Mouse (Mus musculus) heart, postnatal 10 days (tissue): Measurements from ENCODE around the gene Mab21l1. TPM values are rescaled to one million over a fixed set of nuclear protein-coding genes. Genes with fewer than 3 reads are reported as not detected.

ENCODE experiments used
- DNase-seq, 2 experiments: peaks; one replicate each; pipeline ENCODE4 v3.0.0; 2021
- intact Hi-C: fragments of 180-260 bp; cut with DNase I; formaldehyde crosslinking; loops from one replicate; pipeline ENCODE4 v1.15.1; 2025
- total RNA-seq, 2 experiments: library from RNA; stranded (reverse); gene quantifications; 2 replicates each; pipeline ENCODE4 v1.2.3; 2021

Gene Mab21l1
- total RNA-seq = under 1 TPM; 0.10 TPM

- intact Hi-C loops = no loop called here
- peak; percentile 14 to 38 for DNase-seq
These were observed at the start of gene Mab21l1 for GRCm38 (mm10) chr3:55782056-55782687. Gene Mab21l1 (plus strand): TSS chr3:55782510.

- no peak for DNase-seq
- intact Hi-C loops = no loop called here
These were observed 48.6 kb upstream of the Mab21l1 start for GRCm38 (mm10) chr3:55733665-55734064.

GRCm38 (mm10) chr3:55741428-55741827 lies 40.9 kb upstream of the Mab21l1 start:
- DNase-seq = no peak
- intact Hi-C loops = no loop called here

GRCm38 (mm10) chr3:55742218-55742617 lies 40.1 kb upstream of the Mab21l1 start:
- no peak for DNase-seq
- intact Hi-C loops = no loop called here

- intact Hi-C loops = no loop called here
- peak; percentile 6 to 12 for DNase-seq
These were observed 39.7 kb upstream of the Mab21l1 start for GRCm38 (mm10) chr3:55742654-55743053.

GRCm38 (mm10) chr3:55743885-55744284 lies 38.4 kb upstream of the Mab21l1 start:
- intact Hi-C loops = no loop called here
- no peak for DNase-seq

GRCm38 (mm10) chr3:55750445-55751065 lies 31.8 kb upstream of the Mab21l1 start:
- DNase-seq = no peak
- intact Hi-C loops = no loop called here

GRCm38 (mm10) chr3:55751363-55751762 lies 30.9 kb upstream of the Mab21l1 start:
- intact Hi-C loops = no loop called here
- DNase-seq = no peak

- no peak for DNase-seq
- intact Hi-C loops = no loop called here
These were observed 29.8 kb upstream of the Mab21l1 start for GRCm38 (mm10) chr3:55752558-55752957.

- intact Hi-C loops = no loop called here
- no peak for DNase-seq
These were observed 28.4 kb upstream of the Mab21l1 start for GRCm38 (mm10) chr3:55753872-55754271.

- no peak for DNase-seq
- intact Hi-C loops = no loop called here
These were observed 27.2 kb upstream of the Mab21l1 start for GRCm38 (mm10) chr3:55754981-55755608.

- intact Hi-C loops = no loop called here
- DNase-seq = no peak
These were observed 26.3 kb upstream of the Mab21l1 start for GRCm38 (mm10) chr3:55755805-55756601.

- DNase-seq = no peak
- intact Hi-C loops = no loop called here
These were observed 25.6 kb upstream of the Mab21l1 start for GRCm38 (mm10) chr3:55756602-55757190.

GRCm38 (mm10) chr3:55758297-55758696 lies 24.0 kb upstream of the Mab21l1 start:
- DNase-seq = peak; percentile 8 to 11

GRCm38 (mm10) chr3:55763591-55763990 lies 18.7 kb upstream of the Mab21l1 start:
- DNase-seq = no peak
- intact Hi-C loops = no loop called here

More at GRCm38 (mm10) chr3:55758297-55758696, 24.0 kb upstream of the Mab21l1 start:
- intact Hi-C loops = no loop called here

GRCm38 (mm10) chr3:55768654-55769053 lies 13.7 kb upstream of the Mab21l1 start:
- no peak for DNase-seq
- intact Hi-C loops = no loop called here

GRCm38 (mm10) chr3:55769308-55769707 lies 13.0 kb upstream of the Mab21l1 start:
- intact Hi-C loops = no loop called here
- no peak for DNase-seq

- no peak for DNase-seq
- intact Hi-C loops = no loop called here
These were observed 8.1 kb upstream of the Mab21l1 start for GRCm38 (mm10) chr3:55774203-55774602.

- DNase-seq = no peak
- intact Hi-C loops = no loop called here
These were observed 7.1 kb upstream of the Mab21l1 start for GRCm38 (mm10) chr3:55775245-55775644.

GRCm38 (mm10) chr3:55775753-55776152 lies 6.6 kb upstream of the Mab21l1 start:
- no peak for DNase-seq
- intact Hi-C loops = no loop called here

GRCm38 (mm10) chr3:55777501-55777900 lies 4.8 kb upstream of the Mab21l1 start:
- no peak for DNase-seq
- intact Hi-C loops = no loop called here
